Mouse (Mus musculus): ENCODE measurements at regions not wholly inside any gene's neighbourhood (a gene's known extent, or its start where the extent isn't known, plus 50 kb on each side); places are given as distances from the start of the nearest gene placed in this dataset.

- H3K36me3 ChIP-seq (ENCODE audit: control insufficient read depth, insufficient read depth): no peaks in the 10 kb centered on the region
- no peak for TF ChIP-seq MYOD1 (IDR thresholded peaks at IDR 0.05; ENCODE audit: control insufficient read depth, insufficient read length, low read depth)
- TF ChIP-seq CEBPB (IDR thresholded peaks at IDR 0.05; ENCODE audit: low read depth): no peak
- peak; percentile 89 for TF ChIP-seq FOSL1 (IDR thresholded peaks at IDR 0.05; ENCODE audit: insufficient read depth, low read length, poor library complexity, severe bottlenecking)
- H3K27me3 ChIP-seq (ENCODE audit: control insufficient read depth, insufficient read depth, insufficient read length): no peaks in the 10 kb centered on the region
- no peaks in the 10 kb centered on the region for H3K79me3 ChIP-seq (ENCODE audit: low read depth)
- H3ac ChIP-seq (ENCODE audit: control insufficient read depth, insufficient read length, low read depth): no peak overlapping the region
- H3K79me2 ChIP-seq (ENCODE audit: control insufficient read depth, insufficient read depth): no peaks in the 10 kb centered on the region
- no peak overlapping the region for H3K4me3 ChIP-seq (ENCODE audit: insufficient read depth, poor library complexity, severe bottlenecking)
Observed at GRCm38 (mm10) chr17:62510184-62510583, 370.9 kb downstream of the Efna5 start.

- Histone ChIP-seq H3K36me3 (ENCODE audit: control insufficient read depth, insufficient read depth) (no peaks in the 10 kb centered on the region), H3K79me2 (ENCODE audit: control insufficient read depth, insufficient read depth) (no peaks in the 10 kb centered on the region), H3K27me3 (ENCODE audit: control insufficient read depth, insufficient read depth, insufficient read length) (no peaks in the 10 kb centered on the region), H3K79me3 (ENCODE audit: low read depth) (no peaks in the 10 kb centered on the region), H3ac (ENCODE audit: control insufficient read depth, insufficient read length, low read depth) (no peak overlapping the region), H3K4me3 (ENCODE audit: insufficient read depth, poor library complexity, severe bottlenecking) (no peak overlapping the region)
- TF ChIP-seq MYOD1 (IDR thresholded peaks at IDR 0.05; ENCODE audit: control insufficient read depth, insufficient read length, low read depth) (no peak), CEBPB (IDR thresholded peaks at IDR 0.05; ENCODE audit: low read depth) (no peak), MAX (IDR thresholded peaks at IDR 0.05) (no peak), USF1 (IDR thresholded peaks at IDR 0.05; ENCODE audit: low read depth) (no peak), CTCF (IDR thresholded peaks at IDR 0.05; ENCODE audit: control insufficient read depth, insufficient read depth, insufficient read length) (no peak), FOSL1 (IDR thresholded peaks at IDR 0.05; ENCODE audit: insufficient read depth, low read length, poor library complexity, severe bottlenecking) (no peak), MYOG (IDR thresholded peaks at IDR 0.05; ENCODE audit: control insufficient read depth, extremely low read depth, insufficient read length) (no peak)
Observed at GRCm38 (mm10) chr17:62507766-62508485, 373.2 kb downstream of the Efna5 start.

- Histone ChIP-seq H3K27me3 (ENCODE audit: control insufficient read depth, insufficient read depth, insufficient read length) (no peaks in the 10 kb centered on the region), H3K4me3 (ENCODE audit: insufficient read depth, poor library complexity, severe bottlenecking) (no peak overlapping the region), H3ac (ENCODE audit: control insufficient read depth, insufficient read length, low read depth) (no peak overlapping the region), H3K79me2 (ENCODE audit: control insufficient read depth, insufficient read depth) (no peaks in the 10 kb centered on the region), H3K79me3 (ENCODE audit: low read depth) (no peaks in the 10 kb centered on the region), H3K36me3 (ENCODE audit: control insufficient read depth, insufficient read depth) (no peaks in the 10 kb centered on the region)
- TF ChIP-seq CTCF (IDR thresholded peaks at IDR 0.05; ENCODE audit: control insufficient read depth, insufficient read depth, insufficient read length) (no peak), FOSL1 (IDR thresholded peaks at IDR 0.05; ENCODE audit: insufficient read depth, low read length, poor library complexity, severe bottlenecking) (peak; percentile 96), MAX (IDR thresholded peaks at IDR 0.05) (no peak), MYOD1 (IDR thresholded peaks at IDR 0.05; ENCODE audit: control insufficient read depth, insufficient read length, low read depth) (peak; percentile 33), USF1 (IDR thresholded peaks at IDR 0.05; ENCODE audit: low read depth) (peak; percentile 44), CEBPB (IDR thresholded peaks at IDR 0.05; ENCODE audit: low read depth) (no peak), MYOG (IDR thresholded peaks at IDR 0.05; ENCODE audit: control insufficient read depth, extremely low read depth, insufficient read length) (no peak)
Observed at GRCm38 (mm10) chr17:62504691-62505090, 376.4 kb downstream of the Efna5 start.

DNA sequence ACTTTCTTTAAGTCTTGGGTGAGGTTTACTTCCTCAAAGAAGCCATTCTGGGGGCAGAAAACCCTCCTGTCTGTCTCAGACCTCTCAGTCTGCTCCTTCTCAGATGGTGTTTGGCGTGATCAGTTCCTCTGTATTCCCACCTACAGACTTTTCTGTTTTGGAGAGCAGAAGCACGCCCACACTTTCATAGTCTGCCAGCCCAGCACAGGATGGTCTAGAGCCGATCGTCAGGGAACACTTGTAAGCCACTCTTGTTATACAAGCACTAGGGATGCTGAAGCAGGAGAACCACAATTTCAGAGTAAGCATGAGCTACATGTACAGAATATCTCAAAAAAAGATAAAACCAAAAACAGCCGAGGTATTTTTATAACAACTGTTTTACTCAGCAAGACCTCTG, 410.4 kb downstream of the Efna5 start:
- no peak overlapping the region for H3K4me3 ChIP-seq (ENCODE audit: insufficient read depth, poor library complexity, severe bottlenecking)
- H3K79me2 ChIP-seq (ENCODE audit: control insufficient read depth, insufficient read depth): no peaks in the 10 kb centered on the region
- no peaks in the 10 kb centered on the region for H3K79me3 ChIP-seq (ENCODE audit: low read depth)
- TF ChIP-seq FOSL1 (IDR thresholded peaks at IDR 0.05; ENCODE audit: insufficient read depth, low read length, poor library complexity, severe bottlenecking) (no peak), MAX (IDR thresholded peaks at IDR 0.05) (no peak), MYOD1 (IDR thresholded peaks at IDR 0.05; ENCODE audit: control insufficient read depth, insufficient read length, low read depth) (no peak), MYOG (IDR thresholded peaks at IDR 0.05; ENCODE audit: control insufficient read depth, extremely low read depth, insufficient read length) (no peak), USF1 (IDR thresholded peaks at IDR 0.05; ENCODE audit: low read depth) (no peak), CTCF (IDR thresholded peaks at IDR 0.05; ENCODE audit: control insufficient read depth, insufficient read depth, insufficient read length) (no peak), CEBPB (IDR thresholded peaks at IDR 0.05; ENCODE audit: low read depth) (no peak)
- no peaks in the 10 kb centered on the region for H3K36me3 ChIP-seq (ENCODE audit: control insufficient read depth, insufficient read depth)
- no peak overlapping the region for H3ac ChIP-seq (ENCODE audit: control insufficient read depth, insufficient read length, low read depth)
- no peaks in the 10 kb centered on the region for H3K27me3 ChIP-seq (ENCODE audit: control insufficient read depth, insufficient read depth, insufficient read length)

DNA sequence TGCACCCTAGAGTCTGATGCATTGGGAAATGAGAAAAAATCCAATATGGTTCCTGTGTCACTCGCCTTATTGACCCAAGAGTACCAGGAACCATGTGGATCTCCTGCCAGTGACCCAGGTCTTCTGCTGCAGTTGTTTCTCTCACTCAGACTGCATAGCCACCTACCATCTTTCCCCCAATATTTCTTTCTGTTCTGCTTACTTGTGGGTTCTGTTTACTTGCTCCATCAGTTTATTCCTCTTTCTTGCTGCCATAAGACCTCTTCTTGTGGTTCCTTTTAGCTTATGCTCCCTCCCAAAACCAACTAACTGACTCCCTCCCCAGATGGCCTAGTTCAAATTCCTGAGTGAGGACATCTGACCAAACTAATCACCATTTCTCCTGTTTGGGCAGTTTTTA, 411.8 kb downstream of the Efna5 start:
- Histone ChIP-seq H3K36me3 (ENCODE audit: control insufficient read depth, insufficient read depth) (no peaks in the 10 kb centered on the region), H3K79me3 (ENCODE audit: low read depth) (no peaks in the 10 kb centered on the region), H3K79me2 (ENCODE audit: control insufficient read depth, insufficient read depth) (no peaks in the 10 kb centered on the region), H3ac (ENCODE audit: control insufficient read depth, insufficient read length, low read depth) (no peak overlapping the region), H3K4me3 (ENCODE audit: insufficient read depth, poor library complexity, severe bottlenecking) (no peak overlapping the region), H3K27me3 (ENCODE audit: control insufficient read depth, insufficient read depth, insufficient read length) (no peaks in the 10 kb centered on the region)
- TF ChIP-seq USF1 (IDR thresholded peaks at IDR 0.05; ENCODE audit: low read depth): no peak
- TF ChIP-seq MYOG (IDR thresholded peaks at IDR 0.05; ENCODE audit: control insufficient read depth, extremely low read depth, insufficient read length): no peak
- no peak for TF ChIP-seq FOSL1 (IDR thresholded peaks at IDR 0.05; ENCODE audit: insufficient read depth, low read length, poor library complexity, severe bottlenecking)
- TF ChIP-seq CTCF (IDR thresholded peaks at IDR 0.05; ENCODE audit: control insufficient read depth, insufficient read depth, insufficient read length): no peak
- no peak for TF ChIP-seq MYOD1 (IDR thresholded peaks at IDR 0.05; ENCODE audit: control insufficient read depth, insufficient read length, low read depth)
- no peak for TF ChIP-seq CEBPB (IDR thresholded peaks at IDR 0.05; ENCODE audit: low read depth)
- TF ChIP-seq MAX (IDR thresholded peaks at IDR 0.05): no peak

DNA sequence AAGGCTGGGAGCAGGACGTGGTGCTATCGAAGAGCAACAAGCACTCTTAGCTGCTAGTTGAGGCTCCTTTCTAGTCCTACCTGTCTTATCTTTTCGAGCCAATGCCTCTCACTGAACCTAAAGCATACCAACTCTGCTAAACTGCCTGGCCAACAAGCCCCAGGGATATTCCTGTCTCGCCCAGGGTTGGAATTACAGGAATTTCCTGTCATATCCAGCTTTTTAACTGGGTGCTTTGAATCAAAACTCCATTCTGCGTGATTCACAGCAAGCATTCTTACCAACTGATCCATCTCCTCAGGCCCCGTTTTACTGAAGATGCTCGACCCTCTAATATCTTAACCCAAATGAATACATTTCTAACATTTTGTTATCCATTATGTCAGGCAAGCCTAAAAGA, 412.3 kb downstream of the Efna5 start:
- no peaks in the 10 kb centered on the region for H3K79me2 ChIP-seq (ENCODE audit: control insufficient read depth, insufficient read depth)
- H3ac ChIP-seq (ENCODE audit: control insufficient read depth, insufficient read length, low read depth): no peak overlapping the region
- no peaks in the 10 kb centered on the region for H3K79me3 ChIP-seq (ENCODE audit: low read depth)
- H3K36me3 ChIP-seq (ENCODE audit: control insufficient read depth, insufficient read depth): no peaks in the 10 kb centered on the region
- H3K4me3 ChIP-seq (ENCODE audit: insufficient read depth, poor library complexity, severe bottlenecking): no peak overlapping the region
- no peak for TF ChIP-seq MYOG (IDR thresholded peaks at IDR 0.05; ENCODE audit: control insufficient read depth, extremely low read depth, insufficient read length)
- TF ChIP-seq MAX (IDR thresholded peaks at IDR 0.05): no peak
- no peak for TF ChIP-seq USF1 (IDR thresholded peaks at IDR 0.05; ENCODE audit: low read depth)
- TF ChIP-seq CTCF (IDR thresholded peaks at IDR 0.05; ENCODE audit: control insufficient read depth, insufficient read depth, insufficient read length): no peak
- TF ChIP-seq CEBPB (IDR thresholded peaks at IDR 0.05; ENCODE audit: low read depth): no peak
- no peaks in the 10 kb centered on the region for H3K27me3 ChIP-seq (ENCODE audit: control insufficient read depth, insufficient read depth, insufficient read length)
